Mouse (Mus musculus) frontal cortex, postnatal 14 days (tissue): ENCODE results near the gene Th.

ENCODE experiments used
- DNase-seq, 2 experiments: peaks; one replicate each; pipeline ENCODE4 v3.0.0; 2022; ENCODE audit warnings: low spot score in 2 of 2

Th gene

DNA sequence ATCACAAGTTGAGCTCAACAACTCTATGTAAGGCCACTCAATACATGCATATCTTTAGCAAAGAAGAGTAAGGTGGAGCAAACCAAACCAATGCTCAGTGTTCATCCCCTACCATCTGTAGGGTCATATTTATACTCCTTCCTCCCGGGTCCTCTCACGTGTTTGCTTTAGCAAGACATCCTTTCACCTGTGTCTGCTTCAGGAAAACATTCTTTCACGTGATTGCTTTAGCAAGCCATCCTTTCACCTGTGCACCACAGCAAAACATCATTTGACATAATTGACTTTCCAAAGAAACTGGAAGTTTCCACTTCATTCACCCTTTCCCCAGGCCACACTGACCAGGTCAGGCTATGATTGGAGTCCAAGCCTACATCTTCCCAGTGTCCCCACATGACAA, at the start of gene Th:
Th (minus strand) TSS at position 101 of the 400 bp plus-strand sequence.
- DNase-seq: no peak

DNA sequence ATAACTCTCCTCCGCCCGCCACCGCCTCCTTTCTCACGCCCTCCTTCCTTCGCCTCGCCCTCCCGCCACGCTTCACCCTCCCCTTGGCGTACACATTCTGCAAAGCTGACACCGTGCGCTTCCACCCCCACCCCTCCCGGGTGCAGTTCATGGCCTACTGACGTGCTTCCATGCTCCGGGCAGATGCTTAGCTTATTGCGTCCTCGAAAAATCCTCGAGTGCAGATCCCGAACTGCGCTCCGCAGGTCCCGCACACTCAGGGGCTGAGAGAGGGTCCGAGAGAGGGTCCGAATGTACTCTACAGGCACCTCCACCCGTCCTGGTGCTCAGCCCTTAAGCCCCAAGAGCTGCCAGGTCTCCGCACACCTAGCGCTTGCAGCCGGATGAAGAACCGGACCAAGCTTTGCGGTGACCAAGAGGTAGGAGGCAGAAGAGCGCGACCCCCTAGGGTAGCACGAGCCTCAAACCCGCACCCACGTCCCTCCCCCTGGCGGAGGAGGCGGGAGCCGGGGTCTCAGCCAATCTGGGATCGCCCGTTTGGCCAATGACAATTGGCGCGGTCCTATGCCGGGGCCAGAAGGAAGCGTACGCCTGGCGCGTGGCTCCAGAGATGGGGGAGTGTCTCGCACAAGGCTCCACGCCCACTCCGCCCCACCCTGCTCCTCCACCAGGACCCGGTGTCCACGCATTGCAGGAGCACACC, 38.0 kb upstream of the Th start, which contains the start of gene Ascl2:
Ascl2 (minus strand) TSS at position 456 of the 703 bp plus-strand sequence.
- peak in 1 of 2 experiments; percentile 7 for DNase-seq

DNA sequence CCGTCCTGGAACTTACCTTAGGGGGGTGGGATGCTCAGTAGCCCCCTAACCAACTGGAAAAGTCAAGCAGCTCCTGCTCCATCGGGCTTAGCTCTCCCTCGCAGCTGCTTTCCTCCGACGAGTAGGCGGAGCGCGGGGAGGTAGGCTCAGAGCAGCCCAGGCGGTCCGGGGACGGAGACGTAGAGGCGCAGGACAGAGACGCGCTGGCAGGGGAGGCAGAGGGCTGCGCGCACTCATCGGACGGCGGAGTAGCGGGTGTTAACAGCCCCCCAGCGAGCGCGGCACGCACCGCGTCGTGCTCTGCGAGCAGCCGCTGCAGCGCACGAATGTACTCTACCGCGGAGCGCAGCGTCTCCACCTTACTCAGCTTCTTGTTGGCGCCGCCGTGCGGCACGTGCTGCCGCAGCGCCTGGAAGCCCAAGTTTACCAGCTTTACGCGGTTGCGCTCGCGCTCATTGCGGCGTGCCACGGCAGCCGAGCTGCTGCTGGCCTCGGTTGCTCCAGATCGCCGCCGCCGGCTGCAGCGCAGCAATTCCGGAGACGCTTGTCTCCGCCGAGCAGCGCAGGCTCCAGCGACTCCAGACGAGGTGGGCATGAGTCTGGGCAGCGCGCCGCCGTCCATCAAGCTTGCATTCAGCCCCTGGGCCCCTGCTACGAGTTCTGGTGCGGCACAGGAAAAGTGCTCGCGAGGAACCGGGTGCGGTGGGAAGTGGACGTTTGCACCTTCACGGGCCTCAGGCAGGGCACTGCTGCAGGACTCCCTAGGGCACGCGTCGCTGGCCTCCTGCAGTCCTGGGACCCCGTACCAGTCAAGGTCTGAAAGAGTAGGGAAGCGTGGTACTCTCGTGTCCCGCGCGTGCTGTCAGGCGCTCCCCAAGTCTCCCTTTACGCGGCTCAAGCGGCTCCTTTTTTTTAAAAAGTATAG, 37.2 kb upstream of the Th start:
- peak; percentile 30 to 64 for DNase-seq

DNA sequence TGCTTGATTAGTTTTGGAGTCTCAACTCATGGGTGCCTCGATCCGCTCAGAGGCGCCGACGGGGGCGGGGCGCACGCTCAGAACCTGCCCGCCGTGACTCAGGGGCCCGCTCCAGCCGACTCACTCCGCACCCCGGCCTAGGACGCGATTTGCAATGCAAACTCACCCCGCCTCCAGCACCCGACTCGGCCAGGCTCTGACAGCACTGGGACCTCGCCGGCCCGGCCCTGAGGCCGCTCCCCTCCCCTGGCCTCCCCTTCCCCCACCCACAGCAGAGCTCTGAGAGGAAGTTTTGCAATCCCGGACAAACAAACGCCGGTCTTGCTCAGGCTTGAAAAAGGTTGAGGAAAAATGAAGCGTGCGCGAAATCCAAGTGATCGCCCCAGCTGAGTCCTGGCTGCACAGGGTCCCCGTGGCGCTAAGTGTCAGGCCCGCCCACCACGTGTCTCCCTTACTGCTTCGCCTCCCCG, 36.5 kb upstream of the Th start:
- no peak for DNase-seq

DNA sequence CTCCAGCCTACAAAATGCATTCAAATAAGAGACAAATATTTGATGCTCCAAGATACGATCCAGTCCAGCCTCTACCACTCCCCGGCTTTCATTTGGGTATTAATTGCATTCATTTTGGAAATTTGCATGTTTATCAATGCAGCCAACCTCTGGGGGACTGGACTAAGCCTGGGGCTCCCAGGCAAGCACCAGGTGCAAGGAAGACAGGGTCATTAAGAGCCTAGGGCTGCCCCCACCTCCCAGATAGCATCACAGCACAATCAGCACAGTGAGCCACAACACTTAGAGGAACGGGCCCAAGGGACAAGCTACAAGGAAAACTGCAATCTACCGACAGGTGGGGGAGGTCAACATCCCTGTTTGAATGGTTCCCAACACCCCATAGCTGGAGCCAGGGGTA, 28.8 kb upstream of the Th start:
- no peak for DNase-seq

DNA sequence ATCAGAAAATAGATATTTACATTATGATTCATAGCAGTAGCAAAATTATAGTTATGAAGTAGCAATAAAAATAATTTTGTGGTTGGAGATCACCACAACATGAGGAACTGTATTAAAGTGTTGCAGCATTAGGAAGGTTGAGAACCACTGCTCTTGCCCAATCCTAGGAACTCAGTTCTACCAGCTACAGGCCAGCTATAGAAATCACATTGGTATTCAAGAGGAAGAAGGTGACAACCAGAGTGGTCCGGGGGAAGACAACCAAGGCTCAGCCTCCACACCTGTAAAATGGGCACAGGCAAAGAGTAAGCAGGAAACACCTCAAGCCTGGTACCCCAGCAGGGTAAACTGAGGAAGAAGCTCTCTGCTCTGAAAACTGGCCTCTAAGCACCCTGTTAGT, 27.9 kb upstream of the Th start:
- DNase-seq: no peak

DNA sequence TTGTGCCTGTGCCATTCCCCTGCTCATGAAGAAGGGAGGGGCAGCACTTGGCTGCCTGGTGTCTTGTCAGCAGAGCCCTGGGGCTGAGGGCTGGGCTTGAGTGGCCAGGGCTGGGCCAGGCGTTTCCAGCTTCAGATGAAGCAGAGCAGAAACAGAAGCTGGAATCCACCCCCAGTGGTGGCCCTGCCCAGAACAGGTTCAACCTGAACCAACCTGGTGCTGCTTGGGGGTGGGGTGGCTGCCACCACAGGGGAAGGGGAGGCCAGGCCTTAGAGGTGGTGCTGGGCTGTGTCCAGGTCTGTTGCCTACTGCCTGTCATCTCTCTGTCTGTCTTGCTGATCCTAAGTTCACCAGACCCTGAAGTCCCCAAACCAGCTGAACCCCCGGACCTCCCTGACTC, 25.1 kb upstream of the Th start:
- no peak for DNase-seq

DNA sequence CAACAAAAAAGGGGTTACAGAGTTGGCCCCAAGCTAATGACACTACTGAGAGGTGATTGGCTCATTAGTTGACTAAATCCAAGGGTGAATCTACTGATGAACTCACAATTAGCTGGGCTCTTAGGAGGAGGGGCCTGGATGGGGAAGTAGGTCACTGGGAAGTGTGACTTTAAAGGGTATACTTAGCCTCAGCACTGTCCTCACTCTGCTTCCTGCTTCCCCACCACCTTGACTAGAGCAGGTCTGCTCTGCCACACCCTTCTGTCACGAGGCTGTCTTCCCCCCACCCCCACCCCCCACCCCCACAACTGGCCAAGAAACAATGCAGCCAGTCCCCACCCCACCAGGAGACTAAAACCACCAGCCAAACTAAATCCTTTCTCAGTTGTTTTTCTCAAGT, 18.6 kb upstream of the Th start:
- DNase-seq: no peak

DNA sequence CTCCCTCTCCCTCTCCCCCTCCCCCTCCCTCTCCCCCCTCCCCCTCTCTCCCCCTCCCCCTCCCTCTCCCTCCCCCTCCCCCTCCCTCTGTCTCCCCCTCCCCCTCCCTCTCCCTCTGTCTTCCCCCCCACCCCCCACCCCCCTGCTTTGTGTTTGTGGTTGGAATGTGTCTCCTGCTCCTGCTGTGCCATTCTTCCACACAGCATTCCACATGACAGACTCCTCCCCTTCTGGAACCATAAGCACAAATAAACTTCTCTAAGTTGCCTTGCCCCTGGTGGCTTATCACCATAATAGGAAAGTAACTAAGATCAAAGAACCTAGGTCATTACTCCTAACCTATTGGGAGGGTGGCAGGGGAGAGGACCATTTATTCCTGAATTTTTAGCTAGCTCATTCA, 6.7 kb upstream of the Th start:
- DNase-seq: no peak

DNA sequence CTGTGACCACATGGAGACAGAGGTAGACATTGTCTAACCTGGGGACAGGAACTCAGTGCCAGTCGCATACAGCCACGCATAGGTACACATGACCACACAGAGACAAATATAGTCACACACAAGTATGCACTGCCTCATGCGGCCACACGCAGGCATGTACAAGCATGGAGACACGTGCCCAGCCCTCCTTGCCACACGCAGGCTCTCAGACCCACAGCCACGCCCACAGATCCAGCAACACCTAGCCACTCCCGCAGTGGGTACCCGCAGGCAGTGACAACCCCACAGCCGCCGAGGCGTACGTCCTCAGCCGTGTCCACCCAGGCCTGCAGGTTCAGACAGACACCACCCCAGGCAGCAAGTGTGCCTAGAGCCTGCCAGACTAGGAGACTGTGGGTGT, 4.8 kb upstream of the Th start:
- no peak for DNase-seq

DNA sequence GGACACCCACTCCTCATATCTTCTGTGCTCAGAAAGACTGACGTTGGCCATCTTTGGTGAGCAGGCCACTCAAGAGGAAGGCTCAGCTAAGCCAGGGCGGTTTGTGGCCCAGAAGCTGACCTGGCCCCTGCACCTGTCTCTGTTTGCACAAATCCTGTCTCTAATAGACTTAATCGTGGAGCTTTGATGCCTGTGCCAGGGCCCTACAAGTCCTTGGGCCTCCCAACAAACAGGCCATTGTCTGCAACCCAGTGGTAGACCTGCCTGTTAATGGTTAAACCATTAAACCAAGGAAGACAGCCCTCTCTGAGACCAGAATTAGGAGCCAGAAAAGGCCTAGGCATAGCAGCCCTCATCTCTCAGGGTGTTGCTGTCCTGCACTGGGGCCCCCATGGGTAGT, 1.5 kb upstream of the Th start:
- no peak for DNase-seq

DNA sequence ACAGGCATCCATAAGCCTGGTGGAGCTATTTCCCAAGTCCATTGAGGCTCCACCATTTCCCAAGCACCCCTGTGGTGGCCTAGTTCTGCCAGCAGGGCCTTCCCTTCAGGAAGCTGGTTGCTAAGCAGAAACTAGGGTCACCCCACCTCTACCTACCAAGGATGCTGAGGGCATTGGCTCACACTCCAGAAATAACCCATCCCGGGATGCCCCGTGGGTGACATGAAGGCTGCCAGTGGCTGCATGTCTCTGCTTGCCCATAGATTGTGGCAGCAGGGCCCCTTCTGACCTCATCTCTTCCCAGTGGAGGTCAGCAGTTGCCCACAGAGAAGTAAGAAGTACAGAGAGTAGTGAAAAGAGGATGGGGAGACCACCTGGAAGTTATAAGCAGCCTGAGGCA, 1.4 kb downstream of the Th start:
- DNase-seq: no peak

DNA sequence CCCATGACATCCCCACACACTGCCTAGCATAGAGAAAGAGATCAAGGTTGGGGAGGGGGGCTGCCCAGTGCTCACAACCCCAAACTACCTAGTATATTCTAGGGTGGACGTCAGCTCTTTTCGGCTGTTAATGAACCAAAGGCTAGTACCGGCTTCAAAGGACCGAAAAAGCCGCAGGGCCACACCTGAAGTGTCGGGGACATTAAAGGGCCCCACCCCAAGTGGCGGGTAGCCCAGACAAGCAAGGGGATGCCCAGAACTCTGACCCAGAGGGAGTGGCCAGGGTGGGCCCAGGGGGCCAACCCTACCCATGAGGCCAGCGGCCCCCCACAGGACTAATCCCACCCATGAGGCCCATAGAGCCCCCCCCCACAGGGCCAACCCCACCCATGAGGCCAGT, 3.6 kb downstream of the Th start:
- no peak for DNase-seq

DNA sequence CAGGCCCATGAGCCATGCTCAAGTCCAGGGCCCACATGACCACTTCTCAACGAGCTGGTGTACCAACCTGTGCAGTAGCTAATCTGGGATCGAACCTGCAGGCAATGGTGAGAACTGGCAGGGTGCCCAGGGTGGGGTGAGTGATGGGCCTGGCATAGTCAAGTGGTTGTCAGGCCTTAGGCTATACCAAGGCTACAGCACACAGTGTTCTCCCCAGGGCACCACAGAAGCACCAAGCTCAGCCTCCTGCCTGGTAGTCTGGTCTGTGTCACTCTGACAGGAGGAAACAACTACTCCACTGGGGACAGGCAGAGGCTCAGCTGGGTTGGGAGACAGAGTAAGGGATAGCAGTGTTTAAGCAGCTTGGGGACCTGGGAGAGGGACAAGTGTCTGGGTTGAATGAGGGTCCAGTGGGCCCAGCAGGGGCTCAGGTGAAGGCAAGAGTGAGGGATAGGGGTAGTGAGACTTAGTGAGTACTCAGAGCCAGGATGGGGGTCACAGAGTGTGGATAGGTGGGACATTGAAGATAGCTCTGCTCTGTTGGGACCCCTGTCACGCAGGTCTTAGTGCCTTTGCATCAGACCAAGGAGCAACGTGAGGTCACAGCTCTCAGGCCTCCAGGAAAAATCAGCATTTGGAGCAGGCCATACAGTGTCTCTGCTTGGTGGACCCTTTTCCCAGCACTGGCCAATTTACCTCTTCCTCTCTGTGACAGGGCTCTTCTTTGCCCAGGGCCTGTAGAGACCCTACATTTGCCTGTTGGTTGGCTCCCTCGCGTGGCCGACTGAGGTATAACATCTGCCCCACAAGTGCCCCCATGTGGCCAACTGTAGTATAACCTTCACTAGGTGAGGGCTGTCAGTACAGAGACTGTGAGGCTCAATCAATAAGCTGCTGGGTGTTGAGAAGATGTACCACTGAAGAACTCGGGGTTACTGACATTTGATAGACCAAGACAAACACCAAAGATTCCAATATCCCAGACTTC, 12.0 kb downstream of the Th start:
- peak; percentile 51 to 84 for DNase-seq

DNA sequence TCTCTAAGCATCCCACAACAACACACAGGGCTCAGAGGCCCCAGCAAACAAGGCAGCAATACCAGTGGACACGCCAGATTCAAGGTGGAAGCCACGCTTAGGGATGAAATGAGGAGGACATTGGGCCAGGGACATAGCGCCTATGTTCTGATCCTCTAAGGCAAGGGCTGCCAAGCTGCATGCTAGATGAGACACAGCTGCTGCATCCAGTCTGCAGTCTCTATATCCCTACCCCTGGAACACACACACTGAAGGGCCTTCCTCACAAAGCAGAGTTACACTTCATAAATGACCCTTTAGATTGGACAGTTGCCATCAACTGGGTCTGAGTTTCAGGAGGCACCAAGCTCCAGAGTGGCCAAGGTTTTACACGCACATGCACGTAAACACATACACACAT, 13.3 kb downstream of the Th start:
- DNase-seq: no peak

DNA sequence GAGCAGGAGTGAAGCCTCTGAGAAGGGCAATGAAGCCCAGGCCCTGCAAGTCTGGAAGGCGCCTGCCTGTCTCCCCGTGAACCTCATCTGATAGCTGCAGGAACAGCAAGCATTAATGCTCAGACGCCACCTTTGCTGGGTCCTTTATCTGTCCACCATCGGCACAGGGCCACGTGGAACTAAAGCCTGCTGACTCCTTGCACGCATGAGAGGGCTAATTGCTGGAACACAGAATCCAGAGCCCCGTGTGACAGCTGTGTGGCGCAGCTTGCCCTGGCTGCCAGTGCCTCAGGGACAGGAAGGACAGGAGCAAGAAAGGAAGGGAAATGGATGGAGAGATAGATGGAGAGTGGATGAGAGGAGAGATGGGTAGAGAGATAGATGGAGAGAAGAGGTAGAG, 14.8 kb downstream of the Th start:
- DNase-seq: no peak

DNA sequence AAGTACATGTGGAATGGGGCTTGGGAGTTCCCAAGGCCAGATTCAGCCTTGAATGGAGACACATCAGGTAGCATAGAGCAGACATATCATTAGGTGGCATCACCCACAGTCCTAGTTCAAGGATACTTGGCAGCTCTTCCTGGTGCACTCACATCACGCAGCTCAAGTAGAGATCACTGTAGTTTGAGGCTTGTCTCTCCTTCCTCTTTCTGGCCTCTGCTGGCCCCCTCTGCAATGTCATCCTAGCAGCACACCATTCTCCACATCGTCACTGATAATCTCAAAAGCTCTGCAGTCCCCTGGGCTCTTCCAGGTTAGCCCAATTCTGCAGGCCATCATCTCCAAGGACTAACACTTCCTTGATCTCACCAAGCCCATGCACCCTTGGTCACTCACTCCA, 19.2 kb downstream of the Th start:
- DNase-seq: no peak

DNA sequence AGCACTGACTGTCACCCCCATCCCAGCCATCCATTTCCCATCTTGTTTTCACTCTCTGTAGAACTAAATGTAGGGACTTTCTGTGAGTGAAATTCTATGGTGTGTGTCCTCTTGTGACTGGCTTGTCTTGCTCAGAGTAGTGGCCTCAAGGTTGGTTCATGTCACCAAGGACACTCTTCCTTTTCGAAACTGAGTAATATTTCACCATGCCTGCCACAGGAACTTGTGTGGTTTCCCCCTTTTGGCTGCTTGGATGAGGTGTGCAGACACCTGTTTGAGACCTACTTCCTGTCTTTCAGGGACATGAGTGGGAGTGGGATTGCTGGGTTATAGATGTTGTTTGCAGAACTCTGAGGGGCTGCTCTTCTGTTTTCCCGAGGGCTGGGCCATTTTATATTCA, 20.8 kb downstream of the Th start:
- DNase-seq: no peak

DNA sequence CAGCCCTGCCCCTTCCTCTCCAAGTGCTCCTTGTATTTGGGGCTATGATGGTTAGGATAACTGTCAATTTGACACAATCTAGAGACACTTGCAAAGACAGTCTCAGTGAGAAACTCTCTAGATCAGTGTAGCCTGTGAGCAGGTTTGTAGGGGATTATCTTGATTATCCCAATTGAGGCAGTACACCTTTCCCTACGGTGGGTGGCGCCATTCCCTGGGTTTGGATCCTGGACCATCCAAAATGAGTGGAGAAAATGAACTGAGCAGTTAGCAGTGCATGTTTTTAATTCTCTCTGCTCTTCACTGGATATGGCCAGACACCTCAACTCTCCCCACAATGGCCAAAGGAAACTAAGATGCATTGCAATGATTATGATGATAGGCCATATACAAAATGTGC, 21.3 kb downstream of the Th start:
- no peak for DNase-seq

DNA sequence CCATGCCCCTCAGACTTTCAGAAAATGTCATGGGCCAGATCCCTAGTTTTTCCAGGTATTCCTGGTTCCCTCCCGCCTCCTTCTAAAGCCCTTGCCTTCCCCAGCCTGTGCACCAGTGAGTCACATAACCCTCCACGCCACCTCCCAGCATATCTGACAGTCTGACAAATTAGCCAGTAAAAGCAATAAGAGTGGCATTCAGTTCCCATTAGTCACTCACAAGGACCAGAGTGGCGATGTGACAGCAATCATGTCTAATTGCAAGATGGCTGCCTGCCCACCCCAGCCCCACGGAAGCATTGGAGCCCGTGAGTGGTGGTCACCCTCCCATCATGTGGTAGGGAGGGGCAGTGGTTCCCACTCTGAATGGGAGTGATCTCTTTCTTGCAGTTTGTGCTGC, 25.3 kb downstream of the Th start:
- DNase-seq: no peak

DNA sequence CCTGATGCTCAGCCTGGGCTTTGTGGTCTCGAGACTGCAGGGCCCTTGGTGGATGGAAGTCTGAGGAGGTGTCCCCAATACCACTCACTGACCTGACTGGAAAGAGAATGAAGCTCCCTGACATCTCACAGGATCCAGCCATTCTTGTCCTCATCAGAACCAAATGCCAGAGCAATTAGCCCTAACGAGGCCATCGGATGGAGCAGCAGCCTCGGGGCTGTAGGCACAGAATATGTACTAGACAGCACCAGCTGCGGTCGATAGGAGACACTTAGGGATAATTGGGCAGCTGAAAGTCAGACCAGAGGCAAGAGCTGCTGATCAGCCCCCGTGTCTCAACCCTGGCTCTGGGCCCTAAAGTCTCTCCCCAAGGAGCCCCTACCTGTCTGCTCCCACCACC, 26.6 kb downstream of the Th start:
- no peak for DNase-seq

DNA sequence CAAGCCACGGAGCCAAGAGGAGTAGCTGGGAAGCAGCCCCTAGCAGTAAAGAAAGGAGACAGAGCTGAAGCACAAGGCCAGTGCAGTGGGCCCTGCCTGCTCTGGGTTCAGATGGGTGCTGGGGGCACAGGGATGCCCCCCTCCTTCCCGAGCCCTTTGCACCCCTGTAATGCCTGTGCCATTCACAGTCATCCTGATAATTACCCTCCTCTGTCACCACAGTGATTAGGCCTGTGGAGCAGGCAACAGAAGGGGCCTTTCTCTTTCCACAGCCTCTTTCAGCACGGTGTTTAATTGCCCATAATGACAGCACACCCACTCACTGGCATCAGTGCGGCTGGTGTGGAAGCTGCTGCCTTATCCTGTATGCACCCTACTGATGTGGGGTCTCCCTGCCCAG, 28.0 kb downstream of the Th start:
- no peak for DNase-seq
